26 mouse cellular contexts compared by ENCODE assay signal in the genomic region with DNA sequence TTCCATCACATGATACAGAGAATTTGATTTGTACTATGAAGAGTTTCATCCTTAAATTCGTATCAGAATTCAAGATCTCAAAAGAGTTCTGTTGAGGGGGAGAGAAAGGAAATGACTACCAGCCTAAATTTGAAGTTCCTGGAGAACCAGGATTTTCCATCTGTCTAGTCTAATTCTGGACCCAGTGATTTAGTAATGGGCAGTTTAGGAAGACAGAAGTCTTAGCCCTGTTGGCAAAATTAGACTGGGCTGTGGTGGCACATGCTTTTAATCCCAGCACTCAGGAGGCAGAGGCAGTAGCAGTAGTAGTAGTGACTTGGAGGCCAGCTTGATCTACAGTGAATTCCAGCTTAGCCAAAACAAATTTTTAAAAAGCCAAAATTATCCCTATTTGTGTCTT.
DNase-seq lines count a peak whose midpoint lies in the region; ATAC-seq and TF ChIP-seq lines count a peak whose summit lies in the region.
"Had no signal": no experiment of that assay in that cellular context is flagged by ENCODE, and none has a peak within 500 bp of the region (broad histone marks: within the 10 kb centered on the region; RNA-seq: fewer than 3 reads in every experiment).

No protein-coding gene starts in this region.

- peak; percentile 49 for DNase-seq in heart, adult 11 months
- no peak for DNase-seq in heart, adult 8-10 months (ENCODE audit: low spot score)
- no peak for DNase-seq in layer of hippocampus, adult 2 months (ENCODE audit: low spot score in 2 of 2)
- no peak for DNase-seq in layer of hippocampus, adult 18-20 months (ENCODE audit: low spot score in 2 of 2)
- DNase-seq in lung, adult 2 months = no peak
- peak; percentile 49 for DNase-seq in telencephalon, adult 2 months (ENCODE audit: low read depth, low spot score)
- DNase-seq in urinary bladder, postnatal 14 days (ENCODE audit: low spot score) = no peak
- DNase-seq: adrenal gland, adult 2 months; adrenal gland, postnatal 14 days; cerebellum, adult 11-12 months; cerebellum, adult 8-10 months; cerebellum, postnatal 10 days; cerebellum, postnatal 36 days; embryo, embryonic 11 days; gastrocnemius, postnatal 10 days; heart, adult 18-20 months had no signal

- TF ChIP-seq CTCF in layer of hippocampus, adult 2 months (conservative IDR thresholded peaks at IDR 0.05) = no peak
- TF ChIP-seq CTCF in lung, adult 2 months (IDR thresholded peaks at IDR 0.05; ENCODE audit: insufficient read depth, low read length) = no peak

- TF ChIP-seq POLR2A in lung, adult 2 months (IDR thresholded peaks at IDR 0.05; ENCODE audit: borderline replicate concordance, extremely low read depth, low read depth, low read length) = no peak

- no peak overlapping the region for H3K4me3 ChIP-seq in layer of hippocampus, adult 2 months
- H3K4me3 ChIP-seq in lung, embryonic 16.5 days (ENCODE audit: low read length) = no peak overlapping the region
- H3K4me3 ChIP-seq in lung, adult 2 months (replicated peaks; ENCODE audit: extremely low read depth, low read depth, low read length) = no peak overlapping the region
- H3K4me3 ChIP-seq: embryonic facial prominence, embryonic 10.5 days; embryonic facial prominence, embryonic 13.5 days; erythroblast, embryonic 14.5 days; forebrain, embryonic 12.5 days; forebrain, embryonic 15.5 days; heart, embryonic 13.5 days; hindbrain, embryonic 12.5 days; hindbrain, embryonic 15.5 days had no signal

- 50% methylated on average over 1 of the region's 1 CpGs for WGBS in lung, embryonic 16.5 days
- WGBS in lung, adult 2 months = 54% methylated on average over 1 of the region's 1 CpGs

- peaks cover 17% of the 10 kb centered on the region for H3K4me1 ChIP-seq in lung, embryonic 16.5 days (replicated peaks; ENCODE audit: control insufficient read depth, insufficient read depth, low read length)
- H3K4me1 ChIP-seq in lung, adult 2 months (ENCODE audit: control insufficient read depth, insufficient read depth, low read length) = peaks cover 26% of the 10 kb centered on the region
- H3K4me1 ChIP-seq: forebrain, embryonic 12.5 days; hindbrain, embryonic 12.5 days had no signal

- no peak for ATAC-seq in lung, embryonic 16.5 days (ENCODE audit: low read depth)
- ATAC-seq: CD4-positive, CD25-positive, alpha-beta regulatory T cell, adult 4 months; forebrain, embryonic 15.5 days had no signal

- 0 out of 2 replicates have a peak overlapping the region, but pooled peaks have one; percentile 12 for H3K27ac ChIP-seq in layer of hippocampus, adult 2 months
- 0 out of 2 replicates have a peak overlapping the region, but pooled peaks have one; percentile 31 for H3K27ac ChIP-seq in lung, embryonic 16.5 days (ENCODE audit: low read length)
- H3K27ac ChIP-seq: embryonic facial prominence, embryonic 10.5 days; forebrain, embryonic 12.5 days; forebrain, embryonic 15.5 days; heart, embryonic 13.5 days; hindbrain, embryonic 12.5 days; hindbrain, embryonic 15.5 days had no signal

- no peak overlapping the region for H3K4me2 ChIP-seq in lung, embryonic 16.5 days (ENCODE audit: low read depth, low read length)
- H3K4me2 ChIP-seq: embryonic facial prominence, embryonic 13.5 days; forebrain, embryonic 12.5 days; forebrain, embryonic 15.5 days; heart, embryonic 13.5 days; hindbrain, embryonic 12.5 days; hindbrain, embryonic 15.5 days had no signal

- H3K9me3 ChIP-seq in lung, embryonic 16.5 days (ENCODE audit: control insufficient read depth, low read length) = no peaks in the 10 kb centered on the region
- H3K9me3 ChIP-seq: embryonic facial prominence, embryonic 10.5 days; embryonic facial prominence, embryonic 13.5 days; forebrain, embryonic 12.5 days; forebrain, embryonic 15.5 days; heart, embryonic 13.5 days; hindbrain, embryonic 12.5 days; hindbrain, embryonic 15.5 days had no signal

- H3K36me3 ChIP-seq in lung, embryonic 16.5 days (ENCODE audit: control insufficient read depth, insufficient read depth, low read length) = peaks cover 6% of the 10 kb centered on the region; the same call in 1 of the 2 replicates
- H3K36me3 ChIP-seq: hindbrain, embryonic 15.5 days had no signal

- H3K9ac ChIP-seq in lung, embryonic 16.5 days (ENCODE audit: low read length) = no peak overlapping the region
- H3K9ac ChIP-seq: embryonic facial prominence, embryonic 13.5 days; forebrain, embryonic 12.5 days; forebrain, embryonic 15.5 days; heart, embryonic 13.5 days; hindbrain, embryonic 12.5 days; hindbrain, embryonic 15.5 days had no signal

- H3K27me3 ChIP-seq in lung, embryonic 16.5 days (ENCODE audit: control insufficient read depth, insufficient read depth, low read depth, low read length) = no peaks in the 10 kb centered on the region
- H3K27me3 ChIP-seq: embryonic facial prominence, embryonic 13.5 days; forebrain, embryonic 12.5 days; forebrain, embryonic 15.5 days; heart, embryonic 13.5 days; hindbrain, embryonic 12.5 days; hindbrain, embryonic 15.5 days had no signal

Comparison
In these comparisons a context has a peak if more than half of its experiments do, and no peak if none do; other contexts are left out.
1. DNase-seq: peak in heart, adult 11 months (single experiment) and telencephalon, adult 2 months (single experiment); none in heart, adult 8-10 months (single experiment), layer of hippocampus, adult 2 months (0 of 2), layer of hippocampus, adult 18-20 months (0 of 2), lung, adult 2 months (single experiment) and urinary bladder, postnatal 14 days (single experiment).